In genomic region chr3:101605291-101605690, GRCm38 (mm10) we compare ENCODE assay signal across 8 mouse cellular contexts. TPM values are rescaled to one million over a fixed set of nuclear protein-coding genes. Genes with fewer than 3 reads are reported as not detected.
DNase-seq lines count a peak whose midpoint lies in the region; ATAC-seq and TF ChIP-seq lines count a peak whose summit lies in the region.

No protein-coding gene starts in this region.

- DNase-seq in CD4-positive, CD25-positive, alpha-beta regulatory T cell, adult 2 months (ENCODE audit: low read depth, low spot score) = peak; percentile 36
- DNase-seq in lung, postnatal 4 days = no peak
- no peak for DNase-seq in left cerebral cortex, postnatal 25 days (ENCODE audit: low spot score in 2 of 2)
- DNase-seq in thymus, postnatal 25 days = no peak

- no peaks in the 10 kb centered on the region for H3K27me3 ChIP-seq in lung, embryonic 16.5 days (ENCODE audit: control insufficient read depth, insufficient read depth, low read depth, low read length)
- H3K27me3 ChIP-seq in intestine, postnatal 0 days (replicated peaks; ENCODE audit: control insufficient read depth, insufficient read depth, low read length) = no peaks in the 10 kb centered on the region
- H3K27me3 ChIP-seq in neural tube, embryonic 14.5 days (ENCODE audit: control insufficient read depth, insufficient read depth, low read length) = no peaks in the 10 kb centered on the region

- no peak for ATAC-seq in CD4-positive, CD25-positive, alpha-beta regulatory T cell, adult 4 months
- ATAC-seq in lung, embryonic 16.5 days (ENCODE audit: low read depth) = no peak
- no peak for ATAC-seq in intestine, postnatal 0 days
- ATAC-seq in neural tube, embryonic 14.5 days (ENCODE audit: low read depth) = no peak

- intact Hi-C loops in left cerebral cortex, postnatal 25 days (cut with DNase I) = loop anchor here (2.0 kb wide), 1 partner anchor 56 kb away; no protein-coding TSS in a partner anchor

- H3K4me1 ChIP-seq in lung, embryonic 16.5 days (replicated peaks; ENCODE audit: control insufficient read depth, insufficient read depth, low read length) = peaks cover 30% of the 10 kb centered on the region
- peaks cover 3% of the 10 kb centered on the region; the same call in 1 of the 2 replicates for H3K4me1 ChIP-seq in intestine, postnatal 0 days (replicated peaks; ENCODE audit: control insufficient read depth, insufficient read depth, low read length)
- H3K4me1 ChIP-seq in neural tube, embryonic 14.5 days (ENCODE audit: control insufficient read depth, insufficient read depth, low read length) = peaks cover 23% of the 10 kb centered on the region; the same call in 1 of the 2 replicates

- no peak overlapping the region for H3K27ac ChIP-seq in lung, embryonic 16.5 days (ENCODE audit: low read length)
- no peak overlapping the region for H3K27ac ChIP-seq in intestine, postnatal 0 days (ENCODE audit: low read depth, low read length)
- peak overlapping the region; percentile 97 for H3K27ac ChIP-seq in neural tube, embryonic 14.5 days (ENCODE audit: low read depth, low read length)

- no peaks in the 10 kb centered on the region for H3K36me3 ChIP-seq in lung, embryonic 16.5 days (ENCODE audit: control insufficient read depth, insufficient read depth, low read length)
- no peaks in the 10 kb centered on the region for H3K36me3 ChIP-seq in intestine, postnatal 0 days (ENCODE audit: control insufficient read depth, insufficient read depth)
- H3K36me3 ChIP-seq in neural tube, embryonic 14.5 days (ENCODE audit: control insufficient read depth, insufficient read depth, low read length) = no peaks in the 10 kb centered on the region

- no peak overlapping the region; the same call in 1 of the 2 replicates for H3K9ac ChIP-seq in lung, embryonic 16.5 days (ENCODE audit: low read length)
- H3K9ac ChIP-seq in intestine, postnatal 0 days (ENCODE audit: low read depth, low read length) = peak overlapping the region; percentile 97; the same call in 1 of the 2 replicates
- peak overlapping the region; percentile 93 for H3K9ac ChIP-seq in neural tube, embryonic 14.5 days (replicated peaks; ENCODE audit: low read depth, low read length)

- 26% methylated on average over 5 of the region's 5 CpGs for WGBS in lung, embryonic 16.5 days
- WGBS in intestine, postnatal 0 days = 41% methylated on average over 5 of the region's 5 CpGs
- WGBS in neural tube, embryonic 14.5 days = 18% methylated on average over 5 of the region's 5 CpGs

- no peak for TF ChIP-seq CTCF in intestine, postnatal 0 days (IDR thresholded peaks at IDR 0.05; ENCODE audit: low read depth)

- H3K9me3 ChIP-seq in lung, embryonic 16.5 days (ENCODE audit: control insufficient read depth, low read length) = no peaks in the 10 kb centered on the region
- no peaks in the 10 kb centered on the region for H3K9me3 ChIP-seq in intestine, postnatal 0 days (ENCODE audit: control insufficient read depth)
- H3K9me3 ChIP-seq in neural tube, embryonic 14.5 days (ENCODE audit: control insufficient read depth, low read length) = no peaks in the 10 kb centered on the region

- H3K4me3 ChIP-seq in lung, embryonic 16.5 days (ENCODE audit: low read length) = peak overlapping the region; percentile 73
- H3K4me3 ChIP-seq in intestine, postnatal 0 days (ENCODE audit: low read depth, low read length) = peak overlapping the region; percentile 89
- peak overlapping the region; percentile 91 for H3K4me3 ChIP-seq in neural tube, embryonic 14.5 days (ENCODE audit: low read depth, low read length)

- peak overlapping the region; percentile 91 for H3K4me2 ChIP-seq in lung, embryonic 16.5 days (ENCODE audit: low read depth, low read length)
- peak overlapping the region; percentile 92 for H3K4me2 ChIP-seq in intestine, postnatal 0 days (replicated peaks; ENCODE audit: low read depth)
- peak overlapping the region; percentile 62 for H3K4me2 ChIP-seq in neural tube, embryonic 14.5 days (ENCODE audit: low read depth, low read length)

RNA-seq across cellular contexts. Expression of gene Atp1a1, which starts 0.8 kb away (rescaled TPM):
- 1 to 10 TPM; 8.7 to 9.2 TPM for polyA plus RNA-seq in CD4-positive, CD25-positive, alpha-beta regulatory T cell, adult 4 months (2017; shearing (Covaris generic))
- polyA plus RNA-seq in lung, embryonic 16.5 days (2015; fragmentation: Nextera tagmentation; extraction: Ambion mirVana) = 115 and 118 TPM in 2 replicates
- polyA plus RNA-seq in intestine, postnatal 0 days (2015; fragmentation: Nextera tagmentation; extraction: Ambion mirVana) = 309 and 318 TPM in 2 replicates
- polyA plus RNA-seq in neural tube, embryonic 14.5 days (2014; fragmentation: Nextera tagmentation; extraction: Ambion mirVana) = 105 and 115 TPM in 2 replicates
- 1,000 to 10,000 TPM; 1,156 to 1,300 TPM for total RNA-seq in left cerebral cortex, postnatal 25 days (2021)

Comparison
In these comparisons a context has a peak if more than half of its experiments do, and no peak if none do; other contexts are left out.
1. RNA of gene Atp1a1, which starts 0.8 kb away (polyA plus RNA-seq): 309 to 318 TPM in intestine, postnatal 0 days, 115 to 118 TPM in lung, embryonic 16.5 days and 105 to 115 TPM in neural tube, embryonic 14.5 days; 8.7 to 9.2 TPM in CD4-positive, CD25-positive, alpha-beta regulatory T cell, adult 4 months; every median in the first group is over 10 times any median in the second.
2. Peak in every context shown above with its lines, with median percentiles within 50 percentile points of each other: H3K4me2 ChIP-seq and H3K4me3 ChIP-seq.